Mouse (Mus musculus): ENCODE data around the gene E2f7. TPM values are rescaled to one million over a fixed set of nuclear protein-coding genes. Genes with fewer than 3 reads are reported as not detected.

Gene E2f7
- polyA plus RNA-seq, 1 experiment from 2014 or later: 6.7 TPM

DNA sequence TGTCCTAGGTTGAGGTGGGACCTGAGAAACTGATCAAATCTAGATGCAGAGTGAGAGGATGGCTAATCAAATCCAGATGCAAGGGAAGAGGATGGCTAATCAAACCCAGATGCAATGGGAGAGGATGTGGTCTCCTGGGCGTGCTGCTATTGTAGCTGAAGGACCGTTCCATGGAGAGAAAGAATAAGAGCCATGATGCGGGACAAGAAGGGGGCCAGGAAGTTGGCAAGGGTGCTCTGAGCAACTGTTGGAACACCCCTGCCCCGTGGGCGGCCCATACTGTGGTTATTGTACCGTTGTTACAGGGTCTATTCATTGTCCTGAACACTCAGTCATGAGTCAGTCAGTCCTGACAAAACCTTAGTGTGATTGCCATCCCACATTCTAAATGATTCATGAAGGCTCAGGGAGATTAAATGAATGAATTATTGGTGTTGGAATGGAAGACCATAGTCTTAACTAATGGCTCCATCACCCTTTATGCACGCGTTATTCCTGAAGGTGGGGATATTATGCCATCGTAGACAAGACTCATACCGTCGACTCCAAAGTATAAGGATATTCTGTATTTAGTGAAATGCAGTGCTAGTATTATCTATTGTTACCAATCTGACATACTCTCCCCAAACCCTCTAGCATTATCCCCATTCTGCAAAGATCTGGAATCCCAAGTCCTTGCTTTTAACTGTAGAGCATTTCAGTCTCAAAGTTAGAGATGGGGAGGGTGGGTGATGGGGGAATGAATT, 59.2 kb downstream of the E2f7 start:
- Histone ChIP-seq H3K9me3 (ENCODE audit: control insufficient read depth) (no peaks in the 10 kb centered on the region), H3K4me3 (ENCODE audit: low read depth, low read length) (no peak overlapping the region), H3K36me3 (ENCODE audit: control insufficient read depth, insufficient read depth) (no peaks in the 10 kb centered on the region), H3K4me2 (replicated peaks; ENCODE audit: low read depth) (no peak overlapping the region), H3K27me3 (replicated peaks; ENCODE audit: control insufficient read depth, insufficient read depth, low read length) (no peaks in the 10 kb centered on the region), H3K4me1 (replicated peaks; ENCODE audit: control insufficient read depth, insufficient read depth, low read length) (no peaks in the 10 kb centered on the region), H3K9ac (ENCODE audit: low read depth, low read length) (no peak overlapping the region), H3K27ac (ENCODE audit: low read depth, low read length) (no peak overlapping the region)
- TF ChIP-seq CTCF (IDR thresholded peaks at IDR 0.05; ENCODE audit: low read depth): no peak; the same call in 1 of the 2 replicates
- ATAC-seq: no peak
- WGBS: 84% methylated on average over 11 of the region's 11 CpGs

- Histone ChIP-seq H3K9me3 (ENCODE audit: control insufficient read depth) (no peaks in the 10 kb centered on the region), H3K36me3 (ENCODE audit: control insufficient read depth, insufficient read depth) (no peaks in the 10 kb centered on the region), H3K9ac (ENCODE audit: low read depth, low read length) (no peak overlapping the region), H3K27ac (ENCODE audit: low read depth, low read length) (no peak overlapping the region), H3K4me1 (replicated peaks; ENCODE audit: control insufficient read depth, insufficient read depth, low read length) (no peaks in the 10 kb centered on the region), H3K4me2 (replicated peaks; ENCODE audit: low read depth) (no peak overlapping the region), H3K4me3 (ENCODE audit: low read depth, low read length) (no peak overlapping the region), H3K27me3 (replicated peaks; ENCODE audit: control insufficient read depth, insufficient read depth, low read length) (no peaks in the 10 kb centered on the region)
- no peak for ATAC-seq
- TF ChIP-seq CTCF (IDR thresholded peaks at IDR 0.05; ENCODE audit: low read depth): no peak
- WGBS: 56% methylated on average over 5 of the region's 5 CpGs
These were observed 59.9 kb downstream of the E2f7 start for GRCm38 (mm10) chr10:110805025-110805740.

- H3K4me3 ChIP-seq (ENCODE audit: low read depth, low read length): no peak overlapping the region
- H3K27ac ChIP-seq (ENCODE audit: low read depth, low read length): no peak overlapping the region
- H3K9ac ChIP-seq (ENCODE audit: low read depth, low read length): no peak overlapping the region
- no peak for TF ChIP-seq CTCF (IDR thresholded peaks at IDR 0.05; ENCODE audit: low read depth)
- H3K36me3 ChIP-seq (ENCODE audit: control insufficient read depth, insufficient read depth): no peaks in the 10 kb centered on the region
- H3K9me3 ChIP-seq (ENCODE audit: control insufficient read depth): no peaks in the 10 kb centered on the region
- 79% methylated on average over 8 of the region's 8 CpGs for WGBS
- ATAC-seq: no peak
- H3K27me3 ChIP-seq (replicated peaks; ENCODE audit: control insufficient read depth, insufficient read depth, low read length): no peaks in the 10 kb centered on the region
- H3K4me1 ChIP-seq (replicated peaks; ENCODE audit: control insufficient read depth, insufficient read depth, low read length): no peaks in the 10 kb centered on the region
- no peak overlapping the region for H3K4me2 ChIP-seq (replicated peaks; ENCODE audit: low read depth)
These were observed 61.2 kb downstream of the E2f7 start for GRCm38 (mm10) chr10:110806471-110806870.

DNA sequence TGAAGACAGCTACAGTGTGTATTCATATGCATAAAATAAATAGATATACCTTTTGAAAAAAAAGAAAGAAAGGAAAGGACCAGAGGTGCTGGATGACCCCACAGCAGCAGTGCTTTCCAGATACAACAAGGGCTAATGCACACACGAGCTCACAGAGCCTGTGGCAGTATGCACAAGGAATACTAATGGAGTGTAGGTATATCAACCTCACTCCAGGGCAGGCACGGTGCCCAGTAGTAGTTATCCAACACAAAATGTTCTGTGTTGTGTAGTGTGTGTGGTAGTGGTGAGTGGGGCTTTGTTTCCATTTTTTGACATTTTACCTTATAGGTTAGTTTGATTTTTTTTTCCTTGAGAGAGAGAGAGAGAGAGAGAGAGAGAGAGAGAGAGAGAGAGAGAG, 65.3 kb downstream of the E2f7 start:
- H3K4me2 ChIP-seq (replicated peaks; ENCODE audit: low read depth): no peak overlapping the region
- H3K27ac ChIP-seq (ENCODE audit: low read depth, low read length): no peak overlapping the region
- no peak overlapping the region for H3K9ac ChIP-seq (ENCODE audit: low read depth, low read length)
- H3K4me1 ChIP-seq (replicated peaks; ENCODE audit: control insufficient read depth, insufficient read depth, low read length): no peaks in the 10 kb centered on the region
- no peaks in the 10 kb centered on the region for H3K36me3 ChIP-seq (ENCODE audit: control insufficient read depth, insufficient read depth)
- H3K27me3 ChIP-seq (replicated peaks; ENCODE audit: control insufficient read depth, insufficient read depth, low read length): no peaks in the 10 kb centered on the region
- no peak for ATAC-seq
- no peak overlapping the region for H3K4me3 ChIP-seq (ENCODE audit: low read depth, low read length)
- no peak for TF ChIP-seq CTCF (IDR thresholded peaks at IDR 0.05; ENCODE audit: low read depth)
- no peaks in the 10 kb centered on the region for H3K9me3 ChIP-seq (ENCODE audit: control insufficient read depth)
- 81% methylated on average over 2 of the region's 2 CpGs for WGBS

DNA sequence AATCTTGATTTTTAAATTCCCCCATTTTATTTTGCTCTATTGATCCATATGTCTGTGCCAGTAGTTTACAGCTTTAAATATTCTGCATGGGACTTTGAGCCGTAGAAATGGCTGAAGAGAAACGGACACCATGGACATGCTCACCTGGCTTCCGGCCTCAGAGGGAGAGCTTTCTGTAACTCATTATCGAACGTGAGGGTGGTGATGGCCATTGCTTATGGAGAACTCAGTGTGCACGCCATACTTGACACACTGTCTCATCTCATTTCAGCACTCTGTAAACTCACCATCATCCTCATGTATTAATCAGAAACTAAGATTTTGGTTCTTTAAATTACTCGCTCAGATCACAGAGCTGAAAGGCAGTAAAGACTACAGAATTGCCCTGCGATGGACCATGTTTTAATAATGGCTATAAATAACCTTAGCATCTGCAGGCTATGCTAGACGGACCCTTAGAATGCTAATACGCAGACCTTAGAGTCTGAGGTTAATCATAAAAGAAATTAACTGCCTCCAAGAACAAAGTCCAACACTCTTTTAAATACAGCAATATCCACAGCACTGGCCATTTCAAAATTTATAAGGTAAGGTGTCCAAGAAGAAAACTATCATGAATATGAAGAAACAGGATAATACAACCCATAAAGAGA, 66.1 kb downstream of the E2f7 start:
- H3K4me2 ChIP-seq (replicated peaks; ENCODE audit: low read depth): peak overlapping the region; percentile 18; the same call in 1 of the 2 replicates
- H3K36me3 ChIP-seq (ENCODE audit: control insufficient read depth, insufficient read depth): no peaks in the 10 kb centered on the region
- H3K9ac ChIP-seq (ENCODE audit: low read depth, low read length): no peak overlapping the region
- no peaks in the 10 kb centered on the region for H3K4me1 ChIP-seq (replicated peaks; ENCODE audit: control insufficient read depth, insufficient read depth, low read length)
- H3K9me3 ChIP-seq (ENCODE audit: control insufficient read depth): no peaks in the 10 kb centered on the region
- peak; percentile 33; the same call in 1 of the 2 replicates for ATAC-seq
- H3K27me3 ChIP-seq (replicated peaks; ENCODE audit: control insufficient read depth, insufficient read depth, low read length): no peaks in the 10 kb centered on the region
- no peak overlapping the region for H3K27ac ChIP-seq (ENCODE audit: low read depth, low read length)
- TF ChIP-seq CTCF (IDR thresholded peaks at IDR 0.05; ENCODE audit: low read depth): no peak
- 44% methylated on average over 10 of the region's 10 CpGs for WGBS
- H3K4me3 ChIP-seq (ENCODE audit: low read depth, low read length): no peak overlapping the region

- peak; percentile 27; the same call in 1 of the 2 replicates for TF ChIP-seq CTCF (IDR thresholded peaks at IDR 0.05; ENCODE audit: low read depth)
- H3K36me3 ChIP-seq (ENCODE audit: control insufficient read depth, insufficient read depth): no peaks in the 10 kb centered on the region
- 39% methylated on average over 2 of the region's 2 CpGs for WGBS
- H3K27me3 ChIP-seq (replicated peaks; ENCODE audit: control insufficient read depth, insufficient read depth, low read length): no peaks in the 10 kb centered on the region
- H3K27ac ChIP-seq (ENCODE audit: low read depth, low read length): no peak overlapping the region
- H3K9me3 ChIP-seq (ENCODE audit: control insufficient read depth): no peaks in the 10 kb centered on the region
- H3K4me1 ChIP-seq (replicated peaks; ENCODE audit: control insufficient read depth, insufficient read depth, low read length): no peaks in the 10 kb centered on the region
- ATAC-seq: no peak
- H3K4me3 ChIP-seq (ENCODE audit: low read depth, low read length): no peak overlapping the region
- H3K4me2 ChIP-seq (replicated peaks; ENCODE audit: low read depth): no peak overlapping the region
- H3K9ac ChIP-seq (ENCODE audit: low read depth, low read length): no peak overlapping the region
These were observed 66.6 kb downstream of the E2f7 start for GRCm38 (mm10) chr10:110811862-110812225.
